Mouse (Mus musculus) heart, embryonic 10.5 days (tissue): ENCODE results near the gene Sytl1. TPM values are rescaled to one million over a fixed set of nuclear protein-coding genes. Genes with fewer than 3 reads are reported as not detected.
A peak's percentile ranks its signal among the peaks of the same experiment; 100 is the strongest.

ENCODE experiments used
- DNase-seq: peaks from one replicate; pipeline ENCODE4 v3.0.0-alpha.2; 2017; ENCODE audit warnings: low spot score
- H3K27ac ChIP-seq: fragments of 300-500 bp; sonication (generic); 2 replicates; pipeline ENCODE4 v1.5.1; 2016; ENCODE audit warnings: mild to moderate bottlenecking
- H3K27me3 ChIP-seq: fragments of 300-500 bp; sonication (generic); 2 replicates; pipeline ENCODE4 v1.6.1; 2016; ENCODE audit warnings: mild to moderate bottlenecking; ENCODE audit not compliant: poor library complexity, insufficient read depth, severe bottlenecking
- H3K36me3 ChIP-seq: fragments of 300-500 bp; sonication (generic); 2 replicates; pipeline ENCODE4 v1.6.1; 2016; ENCODE audit warnings: mild to moderate bottlenecking, moderate library complexity
- H3K4me1 ChIP-seq: fragments of 300-500 bp; sonication (generic); 2 replicates; pipeline ENCODE4 v1.6.1; 2016; ENCODE audit warnings: mild to moderate bottlenecking
- H3K4me3 ChIP-seq: fragments of 300-500 bp; sonication (generic); 2 replicates; pipeline ENCODE4 v1.5.1; 2016; ENCODE audit warnings: mild to moderate bottlenecking, moderate library complexity
- H3K9me3 ChIP-seq: fragments of 300-500 bp; sonication (generic); 2 replicates; pipeline ENCODE4 v1.6.1; 2016; ENCODE audit warnings: mild to moderate bottlenecking, moderate library complexity
- WGBS: fragments of 180-500 bp; shearing (Covaris S2); methylation state at CpG from one replicate; pipeline ENCODE4 v1.1.7; 2016; 5-methylcytosine and 5-hydroxymethylcytosine counted together
- polyA plus RNA-seq: library from polyadenylated mRNA; unstranded; fragments of >200 nt; fragmentation: Nextera tagmentation; extraction: Ambion mirVana; gene quantifications from 2 replicates; pipeline ENCODE4 v1.2.1, GENCODE M21; 2016

The Sytl1 gene
- polyA plus RNA-seq, 1 experiment from 2014 or later, result 0.60 TPM

DNA sequence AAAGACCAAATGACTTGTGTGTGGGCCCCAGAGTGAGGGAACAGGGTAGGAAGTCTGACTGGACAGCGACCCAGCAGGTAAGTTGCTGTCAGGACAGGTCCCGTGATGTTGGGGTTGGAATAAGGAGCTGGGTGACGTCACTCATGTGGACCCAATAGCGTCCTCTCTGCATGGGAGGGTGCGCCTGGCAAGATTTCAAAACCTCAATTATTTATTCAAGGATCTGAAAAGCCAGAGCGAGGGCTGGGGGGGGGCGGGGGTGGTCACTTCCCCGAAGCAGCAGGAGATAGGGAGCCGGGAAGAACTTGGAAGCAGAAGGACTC, 49.7 kb downstream of the Sytl1 start:
- Histone ChIP-seq H3K4me1 (peaks cover 29% of the 10 kb centered on the region), H3K9me3 (no peaks in the 10 kb centered on the region), H3K27ac (0 out of 2 replicates have a peak overlapping the region, but pooled peaks have one; percentile 30), H3K4me3 (peak overlapping the region; percentile 80), H3K27me3 (peaks cover 76% of the 10 kb centered on the region), H3K36me3 (no peaks in the 10 kb centered on the region)
- WGBS, result under 1% methylated on average over 9 of the region's 9 CpGs
- DNase-seq, result no peak

DNA sequence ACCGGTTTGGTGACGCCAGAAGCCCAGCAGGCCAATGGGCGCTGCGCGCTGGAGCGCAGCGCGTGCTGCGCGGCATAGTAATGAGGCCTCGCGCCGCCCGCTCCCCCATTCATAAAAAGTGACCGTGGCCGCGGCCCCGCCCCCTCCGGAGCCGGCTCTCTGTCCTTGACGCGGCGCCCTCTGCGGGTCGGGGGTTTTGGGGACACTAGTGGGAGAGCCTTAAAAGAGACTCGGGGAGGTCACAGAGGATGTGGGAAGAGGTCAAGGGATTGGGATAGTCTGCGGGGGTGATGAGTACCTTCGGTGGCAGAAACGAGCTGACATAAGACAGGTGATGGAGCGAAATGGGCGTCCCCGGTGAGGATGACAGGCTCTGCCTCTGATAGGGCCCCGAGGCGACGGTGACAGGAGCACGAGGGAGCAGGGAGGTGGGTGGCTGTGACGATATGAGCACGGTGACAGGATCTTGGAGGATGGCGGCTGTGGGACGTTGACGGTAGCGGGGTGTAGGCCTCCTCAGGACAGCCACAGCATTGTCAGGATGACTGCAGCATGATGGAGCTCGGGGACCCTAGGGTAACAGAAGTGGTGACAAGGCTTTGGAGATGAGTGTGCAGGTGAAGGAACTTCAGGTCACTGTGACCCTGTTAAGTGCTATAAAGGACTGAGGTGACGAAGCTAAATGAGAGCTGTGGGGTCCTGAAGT, 50.2 kb downstream of the Sytl1 start:
- Histone ChIP-seq H3K36me3 (no peaks in the 10 kb centered on the region), H3K9me3 (no peaks in the 10 kb centered on the region), H3K27ac (peak overlapping the region; percentile 84), H3K4me3 (peak overlapping the region; percentile 80), H3K4me1 (peaks cover 29% of the 10 kb centered on the region), H3K27me3 (peaks cover 73% of the 10 kb centered on the region)
- 1% methylated on average over 44 of the region's 44 CpGs for WGBS
- DNase-seq, result peak; percentile 90

DNA sequence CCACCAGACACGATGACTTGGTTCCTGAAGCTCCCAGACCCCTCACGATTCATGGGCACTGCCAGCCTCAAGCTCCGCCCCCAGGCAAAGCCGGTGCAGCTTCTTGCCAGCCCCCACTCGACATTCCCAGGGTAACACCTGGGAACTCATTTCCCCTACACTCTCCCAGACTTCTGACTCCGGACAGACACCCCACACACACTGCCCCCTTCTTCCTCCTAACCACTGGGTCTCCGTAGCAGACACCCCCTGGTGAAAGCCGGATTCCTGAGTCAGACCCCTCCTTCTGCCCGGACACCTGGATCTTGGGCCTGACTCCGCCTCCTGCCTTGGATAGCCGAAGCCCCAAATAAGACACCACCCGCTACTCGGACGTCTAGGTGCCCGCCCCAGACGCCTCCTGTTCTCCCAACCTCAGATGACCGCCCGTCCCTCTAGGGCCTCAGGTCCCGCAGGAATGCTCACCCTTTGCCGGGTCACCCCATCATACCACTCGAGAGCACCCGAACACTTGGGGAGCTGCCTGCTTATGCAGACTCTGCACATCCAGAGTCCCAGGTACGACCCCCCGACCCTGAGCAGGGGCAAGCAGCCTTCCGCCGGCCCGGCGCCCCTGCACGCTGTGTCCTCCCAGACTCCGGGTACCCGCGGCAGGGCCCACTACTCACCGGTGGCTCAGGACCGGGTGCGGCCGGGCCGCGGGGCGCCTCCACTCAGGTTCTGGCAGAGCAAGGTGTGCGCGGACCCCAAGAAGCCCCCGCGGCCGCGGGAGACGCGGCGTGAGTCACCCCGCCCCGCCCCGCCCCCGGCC, 51.0 kb downstream of the Sytl1 start, which contains the start of the genes Cd164l2 and Gpr3:
Gene Cd164l2, plus strand, starts transcription at position 381 of the 811 bp plus-strand sequence.
Gene Gpr3, minus strand, starts transcription at position 786 of the 811 bp plus-strand sequence.
- Histone ChIP-seq H3K4me1 (peaks cover 29% of the 10 kb centered on the region), H3K27me3 (peaks cover 73% of the 10 kb centered on the region), H3K36me3 (no peaks in the 10 kb centered on the region), H3K27ac (peak within 1 kb of the TSS; percentile 84), H3K9me3 (no peaks in the 10 kb centered on the region), H3K4me3 (peak within 1 kb of the TSS; percentile 80)
- DNase-seq, result no peak
- WGBS, result 2% methylated on average over 52 of the region's 52 CpGs

DNA sequence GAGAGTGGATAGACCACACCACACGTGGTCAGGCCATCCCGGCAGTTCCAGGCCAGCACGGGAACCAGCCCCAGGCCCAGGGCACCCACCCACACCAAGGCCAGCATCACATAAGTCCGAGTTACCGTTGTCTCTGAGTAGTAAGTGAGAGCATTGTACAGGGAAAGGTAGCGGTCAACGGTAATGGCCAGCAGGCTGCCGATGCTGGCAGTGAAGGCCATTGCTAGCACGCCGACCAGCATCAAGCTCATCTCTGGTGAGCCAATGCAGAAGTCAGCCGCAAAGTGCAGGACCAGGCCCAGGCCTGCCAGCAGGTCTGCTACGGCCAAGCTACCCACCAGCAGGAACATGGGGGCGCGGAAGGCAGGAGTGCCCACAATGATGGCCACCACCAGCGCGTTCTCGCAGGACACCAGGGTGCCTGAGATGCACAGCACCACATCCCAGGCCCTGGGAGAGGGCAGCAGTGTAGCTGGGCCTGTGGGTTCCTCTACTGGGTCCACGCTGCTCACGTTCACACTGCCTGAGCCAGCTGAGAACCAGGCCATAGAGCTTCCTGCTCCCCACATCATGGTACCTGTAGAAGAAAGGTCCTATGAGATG, 52.0 kb downstream of the Sytl1 start:
- Histone ChIP-seq H3K36me3 (no peaks in the 10 kb centered on the region), H3K4me3 (no peak overlapping the region), H3K27ac (no peak overlapping the region), H3K27me3 (peaks cover 70% of the 10 kb centered on the region), H3K9me3 (no peaks in the 10 kb centered on the region), H3K4me1 (peaks cover 29% of the 10 kb centered on the region)
- 92% methylated on average over 19 of the region's 19 CpGs for WGBS
- DNase-seq, result no peak

DNA sequence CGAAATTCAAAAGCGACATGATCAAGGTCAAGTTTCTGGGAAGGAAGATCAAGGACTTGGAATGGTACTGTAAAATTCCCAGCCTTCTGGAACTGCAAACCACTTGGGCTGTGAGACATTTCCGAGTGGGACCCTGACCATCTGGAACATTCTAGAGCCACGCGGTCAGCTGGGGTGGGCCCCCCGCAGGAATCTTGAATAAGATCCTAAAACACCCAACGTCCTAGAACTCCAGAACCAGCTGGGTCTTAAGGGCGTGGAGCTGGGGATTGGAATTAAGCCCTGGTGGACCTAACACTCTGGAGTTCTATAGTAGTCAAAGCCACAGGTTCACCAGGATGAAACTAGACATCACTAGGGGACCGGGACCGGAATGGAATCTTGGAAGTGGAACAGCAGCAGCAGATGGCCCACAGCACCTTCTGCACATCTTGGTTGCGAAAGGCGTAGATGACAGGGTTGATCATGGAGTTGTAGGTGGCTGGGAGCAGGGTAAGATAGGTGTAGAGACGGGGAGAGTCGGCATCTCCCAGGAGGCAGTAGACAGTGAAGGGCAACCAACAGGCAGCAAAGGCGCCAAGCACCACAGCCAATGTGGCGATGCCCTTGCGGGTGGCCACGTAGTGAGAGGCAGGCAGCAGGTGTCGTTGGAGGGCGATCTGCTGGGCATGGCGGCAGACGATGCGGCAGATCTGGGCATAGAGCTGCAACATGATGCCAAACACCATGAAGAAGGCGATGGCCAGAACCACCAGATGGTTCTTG, 52.7 kb downstream of the Sytl1 start:
- 91% methylated on average over 24 of the region's 24 CpGs for WGBS
- Histone ChIP-seq H3K36me3 (no peaks in the 10 kb centered on the region), H3K9me3 (no peaks in the 10 kb centered on the region), H3K4me3 (no peak overlapping the region), H3K27me3 (peaks cover 64% of the 10 kb centered on the region), H3K27ac (no peak overlapping the region), H3K4me1 (peaks cover 29% of the 10 kb centered on the region)
- no peak for DNase-seq

DNA sequence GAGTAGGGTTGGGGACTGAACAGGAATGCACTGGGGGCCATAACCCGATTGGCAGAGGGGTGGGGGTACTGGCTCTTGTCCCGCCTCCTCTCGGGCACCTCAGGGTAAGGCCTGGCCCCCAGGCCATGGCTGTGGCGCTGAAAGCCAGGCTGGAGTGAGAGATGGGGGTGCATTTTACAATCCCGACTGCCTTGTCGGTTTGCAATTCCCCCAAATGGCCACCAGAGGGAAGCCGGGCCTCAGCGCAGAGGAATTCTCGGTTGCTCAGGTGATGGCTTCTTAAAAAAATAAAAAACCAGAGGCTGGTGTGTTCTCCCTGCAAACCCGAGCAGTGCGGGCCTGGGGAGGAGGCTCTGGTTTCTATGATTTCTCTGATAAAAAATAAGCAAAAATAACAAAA, 53.5 kb downstream of the Sytl1 start:
- peaks cover 37% of the 10 kb centered on the region for H3K4me1 ChIP-seq
- no peak for DNase-seq
- H3K27me3 ChIP-seq, result peaks cover 56% of the 10 kb centered on the region
- H3K36me3 ChIP-seq, result no peaks in the 10 kb centered on the region
- whole genome bisulfite sequencing, result 4% methylated on average over 11 of the region's 11 CpGs
- no peaks in the 10 kb centered on the region for H3K9me3 ChIP-seq
- H3K27ac ChIP-seq, result 0 out of 2 replicates have a peak overlapping the region, but pooled peaks have one; percentile 10
- H3K4me3 ChIP-seq, result no peak overlapping the region

DNA sequence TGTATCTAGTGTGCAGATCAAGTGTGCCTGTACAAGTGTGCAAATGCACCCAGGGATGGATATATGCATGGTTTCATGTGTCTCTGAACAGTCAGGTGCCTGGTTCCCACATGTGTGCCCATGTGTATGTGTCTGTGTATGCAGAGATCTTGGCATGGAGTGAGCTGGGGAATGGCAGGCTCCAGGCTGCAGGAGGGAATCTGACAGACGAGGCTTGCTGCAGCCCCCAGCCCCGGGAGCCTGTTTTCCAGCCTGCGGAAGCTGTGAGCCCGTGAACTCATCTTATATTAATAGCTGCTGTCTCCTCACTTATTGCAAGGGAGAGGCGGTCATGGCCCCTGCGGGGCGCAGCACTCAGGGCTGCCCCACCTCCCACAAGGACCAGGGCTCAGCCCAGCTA, 58.5 kb downstream of the Sytl1 start:
- peak overlapping the region; percentile 86 for H3K27ac ChIP-seq
- no peaks in the 10 kb centered on the region for H3K9me3 ChIP-seq
- 34% methylated on average over 7 of the region's 7 CpGs for WGBS
- H3K27me3 ChIP-seq, result peaks cover 11% of the 10 kb centered on the region
- peak overlapping the region; percentile 6; the same call in 1 of the 2 replicates for H3K4me3 ChIP-seq
- DNase-seq, result no peak
- H3K36me3 ChIP-seq, result no peaks in the 10 kb centered on the region
- peaks cover 50% of the 10 kb centered on the region for H3K4me1 ChIP-seq

DNA sequence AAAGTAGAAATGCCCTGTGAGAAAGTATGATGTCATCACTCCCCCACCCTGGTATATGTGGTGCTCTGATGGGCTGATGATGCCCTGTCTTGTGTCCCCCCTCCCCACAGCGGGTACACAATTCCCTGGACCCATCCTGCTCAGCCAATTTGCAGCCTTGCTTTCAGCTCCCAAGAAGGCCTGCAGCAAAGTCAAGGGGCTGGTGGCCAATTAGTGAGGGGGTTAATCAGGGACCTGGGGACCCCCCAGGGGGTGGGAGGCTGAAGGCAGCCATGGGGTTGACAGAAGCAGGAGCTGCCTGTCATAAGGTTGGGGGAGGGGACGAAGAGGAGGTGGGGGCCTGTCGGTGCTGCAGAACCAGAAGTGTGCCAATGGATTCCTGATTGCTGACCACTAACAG, 59.3 kb downstream of the Sytl1 start:
- H3K4me1 ChIP-seq, result peaks cover 55% of the 10 kb centered on the region
- WGBS, result 66% methylated on average over 3 of the region's 3 CpGs
- 0 out of 2 replicates have a peak overlapping the region, but pooled peaks have one; percentile 7 for H3K27ac ChIP-seq
- H3K27me3 ChIP-seq, result peaks cover 4% of the 10 kb centered on the region
- DNase-seq, result no peak
- H3K4me3 ChIP-seq, result no peak overlapping the region
- H3K36me3 ChIP-seq, result no peaks in the 10 kb centered on the region
- H3K9me3 ChIP-seq, result no peaks in the 10 kb centered on the region

Other genes starting within 250 kb of the Sytl1 start
- 51.1 and 58.5 TPM in 2 replicates for gene Wasf2, start 132.6 kb downstream of the Sytl1 start, polyA plus RNA-seq
- 0.39 and 1.3 TPM in 2 replicates for gene Cd164l2, start 51.0 kb downstream of the Sytl1 start, polyA plus RNA-seq
- gene Gpr3, start 50.6 kb downstream of the Sytl1 start, polyA plus RNA-seq, result 0.09 and 0.18 TPM in 2 replicates
- gene Map3k6, start 22.3 kb downstream of the Sytl1 start, polyA plus RNA-seq, result 2.5 and 3.4 TPM in 2 replicates
- gene Tmem222, start 14.7 kb upstream of the Sytl1 start, polyA plus RNA-seq, result 66.8 and 75.2 TPM in 2 replicates
- gene Wdtc1, start 90.4 kb upstream of the Sytl1 start, polyA plus RNA-seq, result 13.4 and 14.2 TPM in 2 replicates
- 7.6 and 8.2 TPM in 2 replicates for gene Slc9a1, start 106.6 kb upstream of the Sytl1 start, polyA plus RNA-seq
- gene Tent5b, start 217.0 kb upstream of the Sytl1 start, polyA plus RNA-seq, result 0.90 and 1.5 TPM in 2 replicates
- 0.60 and 0.96 TPM in 2 replicates for gene Trnp1, start 235.4 kb upstream of the Sytl1 start, polyA plus RNA-seq